Mouse (Mus musculus) ES-E14 (cell line): Measurements from ENCODE around the gene St3gal4. TPM values are rescaled to one million over a fixed set of nuclear protein-coding genes. Genes with fewer than 3 reads are reported as not detected.

Source experiments
- DNase-seq: peaks from one replicate; pipeline ENCODE4 v3.0.0-alpha.2; 2013; ENCODE audit warnings: low read depth, low spot score
- H3K27ac ChIP-seq: 2 replicates; pipeline ENCODE4 v1.5.1; 2012; ENCODE audit warnings: low read depth, mild to moderate bottlenecking, low read length, moderate library complexity, mixed read lengths; ENCODE audit not compliant: poor library complexity, insufficient read depth, severe bottlenecking
- H3K36me3 ChIP-seq: 2 replicates; pipeline ENCODE4 v1.6.1; 2012; ENCODE audit warnings: mild to moderate bottlenecking, low read length, moderate library complexity, mixed read lengths; ENCODE audit not compliant: control insufficient read depth, poor library complexity, insufficient read depth, severe bottlenecking
- H3K4me1 ChIP-seq, 2 experiments: fragments of 150-350 bp in 1 of 2; sonication (generic) in 1 of 2; 2 replicates each; pipeline ENCODE4 v1.6.1; 2012; ENCODE audit warnings: low read length in 2 of 2, mild to moderate bottlenecking in 1 of 2, mixed read lengths in 1 of 2; ENCODE audit not compliant: control insufficient read depth in 2 of 2, insufficient read depth in 2 of 2, poor library complexity in 1 of 2
- H3K4me3 ChIP-seq, 2 experiments: fragments of 150-350 bp in 1 of 2; sonication (generic) in 1 of 2; 2 replicates each; pipeline ENCODE4 v1.5.1; 2012; ENCODE audit warnings: low read length in 2 of 2, low read depth in 1 of 2, mild to moderate bottlenecking in 1 of 2, mixed read lengths in 1 of 2; ENCODE audit not compliant: insufficient read depth in 1 of 2, poor library complexity in 1 of 2, severe bottlenecking in 1 of 2
- H3K9ac ChIP-seq: 2 replicates; pipeline ENCODE4 v1.6.1; 2012; ENCODE audit warnings: low read depth, mild to moderate bottlenecking, low read length, mixed read lengths; ENCODE audit not compliant: poor library complexity, insufficient read depth, severe bottlenecking
- H3K9me3 ChIP-seq: fragments of 150-350 bp; sonication (generic); 2 replicates; pipeline ENCODE4 v1.6.1; 2012; ENCODE audit warnings: low read depth, mild to moderate bottlenecking, low read length; ENCODE audit not compliant: control insufficient read depth, insufficient read depth
- CHD2 ChIP-seq: IDR thresholded peaks from 2 replicates; pipeline ENCODE4 v1.6.1; 2014; ENCODE audit warnings: mild to moderate bottlenecking, low read depth, low read length, inconsistent platforms
- HCFC1 ChIP-seq: IDR thresholded peaks from 2 replicates; pipeline ENCODE4 v1.6.1; 2012; ENCODE audit warnings: low read length, inconsistent platforms, borderline replicate concordance; ENCODE audit not compliant: insufficient read depth
- MAFK ChIP-seq: IDR thresholded peaks from 2 replicates; pipeline ENCODE4 v1.6.1; 2014; ENCODE audit warnings: mild to moderate bottlenecking, low read depth, low read length, inconsistent platforms; ENCODE audit not compliant: insufficient read depth
- ZC3H11A ChIP-seq: IDR thresholded peaks from 2 replicates; pipeline ENCODE4 v1.6.1; 2012; ENCODE audit warnings: low read depth, mild to moderate bottlenecking, inconsistent platforms, low read length, borderline replicate concordance
- ZNF384 ChIP-seq: IDR thresholded peaks from 2 replicates; pipeline ENCODE4 v1.6.1; 2012; ENCODE audit warnings: low read depth, low read length, inconsistent platforms
- in situ Hi-C, 2 experiments: fragments of 600-800 bp; cut with MboI; formaldehyde crosslinking; loops; one replicate each; pipeline ENCODE4 v1.15.1; 2025; ENCODE audit warnings: low sequenced_read_pairs in 2 of 2, inconsistent platforms in 1 of 2; ENCODE audit not compliant: unreplicated experiment in 2 of 2
- total RNA-seq: library from RNA; depleted of rRNA; stranded (reverse); fragments of 300-350 nt; gene quantifications from 2 replicates; pipeline ENCODE4 v1.2.3, GENCODE M21; 2012

Gene St3gal4
- total RNA-seq, 1 experiment = 9.7 TPM

- in situ Hi-C loops = loop anchor here (5.0 to 25.0 kb wide), 2 partner anchors 155 to 160 kb away; no protein-coding TSS in a partner anchor
- DNase-seq = no peak
- Histone ChIP-seq H3K27ac (no peak overlapping the region), H3K4me3 (no peak overlapping the region), H3K4me1 (no peaks in the 10 kb centered on the region), H3K9me3 (no peaks in the 10 kb centered on the region), H3K36me3 (no peaks in the 10 kb centered on the region), H3K9ac (no peak overlapping the region)
- no peak for TF ChIP-seq CHD2
- no peak for TF ChIP-seq ZNF384
- no peak for TF ChIP-seq ZC3H11A
- TF ChIP-seq MAFK = no peak
- no peak for TF ChIP-seq HCFC1
These were observed 101.5 kb downstream of the St3gal4 start for GRCm38 (mm10) chr9:35017563-35017962.

- Histone ChIP-seq H3K9ac (no peak overlapping the region), H3K36me3 (no peaks in the 10 kb centered on the region), H3K4me3 (no peak overlapping the region), H3K4me1 (no peaks in the 10 kb centered on the region), H3K9me3 (no peaks in the 10 kb centered on the region), H3K27ac (no peak overlapping the region)
- in situ Hi-C loops = loop anchor here (5.0 to 25.0 kb wide), 2 partner anchors 154 to 159 kb away; no protein-coding TSS in a partner anchor
- DNase-seq = no peak
- TF ChIP-seq MAFK (no peak), HCFC1 (no peak), CHD2 (no peak), ZNF384 (no peak), ZC3H11A (no peak)
These were observed 102.3 kb downstream of the St3gal4 start for GRCm38 (mm10) chr9:35016762-35017161.

- no peak for DNase-seq
- no peak overlapping the region for H3K27ac ChIP-seq
- no peak for TF ChIP-seq ZNF384
- no peak for TF ChIP-seq MAFK
- TF ChIP-seq CHD2 = no peak
- TF ChIP-seq HCFC1 = no peak
- no peak for TF ChIP-seq ZC3H11A
- in situ Hi-C loops = loop anchor here in 1 of 2 experiments (25.0 kb wide), 1 partner anchor 146 kb away; no protein-coding TSS in a partner anchor
- H3K4me1 ChIP-seq = no peaks in the 10 kb centered on the region
- H3K9ac ChIP-seq = no peak overlapping the region
- no peaks in the 10 kb centered on the region for H3K9me3 ChIP-seq
- no peaks in the 10 kb centered on the region for H3K36me3 ChIP-seq
- no peak overlapping the region for H3K4me3 ChIP-seq
These were observed 111.2 kb downstream of the St3gal4 start for GRCm38 (mm10) chr9:35007697-35008341.

- no peak overlapping the region for H3K9ac ChIP-seq
These were observed 115.0 kb downstream of the St3gal4 start for GRCm38 (mm10) chr9:35004113-35004512.

More at GRCm38 (mm10) chr9:35004113-35004512, 115.0 kb downstream of the St3gal4 start:
- no peak for TF ChIP-seq ZC3H11A
- TF ChIP-seq ZNF384 = no peak
- TF ChIP-seq CHD2 = no peak
- TF ChIP-seq MAFK = no peak
- TF ChIP-seq HCFC1 = no peak
- H3K36me3 ChIP-seq = no peaks in the 10 kb centered on the region
- H3K4me1 ChIP-seq = no peaks in the 10 kb centered on the region
- no peaks in the 10 kb centered on the region for H3K9me3 ChIP-seq
- DNase-seq = no peak
- in situ Hi-C loops = loop anchor here in 1 of 2 experiments (25.0 kb wide), 1 partner anchor 142 kb away; no protein-coding TSS in a partner anchor
- no peak overlapping the region for H3K4me3 ChIP-seq
- H3K27ac ChIP-seq = no peak overlapping the region
